Mouse (Mus musculus): ENCODE results near the gene Ipo9.

Gene Ipo9

DNA sequence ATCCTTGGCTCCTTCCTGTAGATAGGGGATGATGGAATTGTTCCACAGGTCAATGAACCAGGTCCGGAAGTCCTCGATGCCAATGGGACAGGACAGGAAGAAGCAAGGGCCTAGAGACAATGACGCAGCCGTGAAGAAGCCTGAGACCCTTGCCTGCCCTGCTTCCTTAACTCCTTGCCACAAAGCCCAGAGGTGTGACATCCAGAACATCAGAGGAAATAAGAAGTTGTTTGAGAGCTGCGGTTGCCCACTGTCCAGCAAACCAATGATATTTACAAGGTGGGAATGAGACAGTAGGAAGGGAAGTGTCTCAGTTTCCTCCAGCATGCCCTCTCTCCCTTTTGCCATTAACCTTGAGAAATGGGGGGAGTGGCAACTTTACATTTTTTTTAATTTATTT lies 18.6 kb upstream of the Ipo9 start:
- H3K36me3 ChIP-seq (ENCODE audit: insufficient read depth, low read length), result peaks cover 42% of the 10 kb centered on the region
- TF ChIP-seq NANOG (IDR thresholded peaks at IDR 0.05; ENCODE audit: borderline replicate concordance, low read length) (no peak), POU5F1 (IDR thresholded peaks at IDR 0.05; ENCODE audit: borderline replicate concordance, low read length) (no peak), CTCF (conservative IDR thresholded peaks at IDR 0.05; ENCODE audit: low read length) (no peak)
- no peaks in the 10 kb centered on the region for H3K27me3 ChIP-seq (ENCODE audit: insufficient read depth, low read length)
- no peak overlapping the region for H3K4me3 ChIP-seq (replicated peaks; ENCODE audit: low read length)
- peaks cover 8% of the 10 kb centered on the region for H3K4me1 ChIP-seq (replicated peaks; ENCODE audit: low read depth, low read length)
- H3K9me3 ChIP-seq (ENCODE audit: low read length), result no peaks in the 10 kb centered on the region

DNA sequence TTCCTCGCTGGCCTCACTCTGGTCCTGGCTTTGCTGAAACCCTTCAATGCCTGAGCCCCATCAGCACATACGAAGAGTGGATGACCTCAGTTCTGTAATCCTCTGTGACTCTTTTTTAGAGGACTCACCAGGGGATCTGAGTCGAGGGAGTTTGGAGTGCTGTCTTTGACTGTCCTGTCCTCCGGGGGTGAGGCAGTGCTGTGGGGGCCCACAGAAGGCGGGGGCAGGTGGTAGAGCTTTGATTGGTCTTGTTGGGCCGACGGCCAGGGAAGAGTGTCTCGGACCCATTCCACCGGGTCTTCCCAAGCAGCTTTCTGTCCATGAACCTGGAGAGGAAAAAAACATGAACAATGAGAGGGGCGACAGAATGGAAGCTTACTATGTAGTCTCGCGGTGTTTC lies 13.2 kb upstream of the Ipo9 start:
- H3K36me3 ChIP-seq (ENCODE audit: insufficient read depth, low read length), result peaks cover 30% of the 10 kb centered on the region
- no peaks in the 10 kb centered on the region for H3K27me3 ChIP-seq (ENCODE audit: insufficient read depth, low read length)
- H3K4me3 ChIP-seq (replicated peaks; ENCODE audit: low read length), result no peak overlapping the region
- H3K4me1 ChIP-seq (replicated peaks; ENCODE audit: low read depth, low read length), result no peaks in the 10 kb centered on the region
- H3K9me3 ChIP-seq (ENCODE audit: low read length), result no peaks in the 10 kb centered on the region
- TF ChIP-seq POU5F1 (IDR thresholded peaks at IDR 0.05; ENCODE audit: borderline replicate concordance, low read length), result no peak
- TF ChIP-seq CTCF (conservative IDR thresholded peaks at IDR 0.05; ENCODE audit: low read length), result no peak
- no peak for TF ChIP-seq NANOG (IDR thresholded peaks at IDR 0.05; ENCODE audit: borderline replicate concordance, low read length)

DNA sequence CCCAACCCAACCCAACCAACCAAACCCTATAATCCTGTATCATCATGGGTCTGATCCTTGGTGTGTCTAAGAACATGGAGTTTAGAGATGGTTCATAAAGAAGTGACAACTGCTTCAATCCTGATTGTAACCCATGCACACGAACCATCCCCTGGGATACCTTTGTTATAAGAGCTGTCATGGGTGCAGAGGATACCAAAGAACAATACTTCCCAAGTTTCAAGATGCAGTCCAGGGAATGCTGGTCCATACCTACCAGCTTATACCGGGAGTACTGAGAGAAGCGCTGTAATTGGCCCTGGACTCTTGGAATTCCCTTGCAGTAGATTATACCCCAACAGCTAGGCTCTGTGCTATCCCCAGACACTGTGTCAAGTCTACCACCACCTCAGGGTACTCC lies 11.6 kb upstream of the Ipo9 start:
- TF ChIP-seq POU5F1 (IDR thresholded peaks at IDR 0.05; ENCODE audit: borderline replicate concordance, low read length) (no peak), NANOG (IDR thresholded peaks at IDR 0.05; ENCODE audit: borderline replicate concordance, low read length) (no peak), CTCF (conservative IDR thresholded peaks at IDR 0.05; ENCODE audit: low read length) (no peak)
- Histone ChIP-seq H3K27me3 (ENCODE audit: insufficient read depth, low read length) (no peaks in the 10 kb centered on the region), H3K4me1 (replicated peaks; ENCODE audit: low read depth, low read length) (no peaks in the 10 kb centered on the region), H3K36me3 (ENCODE audit: insufficient read depth, low read length) (peaks cover 29% of the 10 kb centered on the region), H3K9me3 (ENCODE audit: low read length) (no peaks in the 10 kb centered on the region), H3K4me3 (replicated peaks; ENCODE audit: low read length) (no peak overlapping the region)

DNA sequence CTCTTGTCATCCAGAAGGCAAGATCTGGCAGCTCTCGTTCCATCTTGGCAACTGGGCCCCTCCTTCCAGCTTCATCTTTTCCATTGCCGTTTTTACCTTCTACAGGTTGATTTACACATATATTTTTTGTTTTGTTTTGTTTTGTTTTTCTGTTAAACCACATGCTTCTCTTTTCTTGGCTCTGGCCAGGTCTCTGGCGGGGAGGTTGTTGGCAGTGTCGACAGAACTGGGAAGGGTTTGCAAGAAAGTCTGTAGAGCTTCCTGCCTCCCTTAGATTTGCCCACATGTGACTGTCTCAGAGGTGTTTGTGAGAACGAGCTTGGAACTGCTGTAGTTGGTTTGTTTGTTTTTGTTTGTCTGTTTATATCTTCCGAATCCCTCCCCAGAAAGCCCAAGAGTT lies 10.7 kb upstream of the Ipo9 start:
- Histone ChIP-seq H3K4me1 (replicated peaks; ENCODE audit: low read depth, low read length) (no peaks in the 10 kb centered on the region), H3K27me3 (ENCODE audit: insufficient read depth, low read length) (no peaks in the 10 kb centered on the region), H3K9me3 (ENCODE audit: low read length) (no peaks in the 10 kb centered on the region), H3K4me3 (replicated peaks; ENCODE audit: low read length) (no peak overlapping the region), H3K36me3 (ENCODE audit: insufficient read depth, low read length) (peaks cover 29% of the 10 kb centered on the region)
- TF ChIP-seq NANOG (IDR thresholded peaks at IDR 0.05; ENCODE audit: borderline replicate concordance, low read length) (no peak), CTCF (conservative IDR thresholded peaks at IDR 0.05; ENCODE audit: low read length) (no peak), POU5F1 (IDR thresholded peaks at IDR 0.05; ENCODE audit: borderline replicate concordance, low read length) (no peak)

DNA sequence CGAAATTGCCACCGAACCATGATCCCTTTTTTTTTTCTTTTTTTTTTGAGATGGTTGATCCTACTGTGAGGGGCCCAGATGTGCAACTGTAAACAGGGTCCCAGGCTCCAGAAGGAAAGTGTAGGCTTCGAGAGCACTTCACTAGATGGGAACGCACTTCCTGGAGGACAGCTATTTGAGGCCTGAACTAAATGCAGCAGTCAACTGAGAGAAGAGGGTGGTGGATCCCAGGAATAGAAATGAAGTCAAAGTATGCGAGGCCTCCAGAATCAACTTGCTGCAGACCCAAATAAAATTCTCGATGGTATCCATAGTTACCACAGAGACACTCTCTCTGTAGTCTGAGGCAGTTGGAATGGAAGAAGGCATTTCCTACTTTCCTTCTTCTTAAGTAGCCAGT lies 8.5 kb upstream of the Ipo9 start:
- Histone ChIP-seq H3K4me1 (replicated peaks; ENCODE audit: low read depth, low read length) (no peaks in the 10 kb centered on the region), H3K36me3 (ENCODE audit: insufficient read depth, low read length) (peaks cover 29% of the 10 kb centered on the region), H3K27me3 (ENCODE audit: insufficient read depth, low read length) (no peaks in the 10 kb centered on the region), H3K4me3 (replicated peaks; ENCODE audit: low read length) (no peak overlapping the region), H3K9me3 (ENCODE audit: low read length) (no peaks in the 10 kb centered on the region)
- TF ChIP-seq NANOG (IDR thresholded peaks at IDR 0.05; ENCODE audit: borderline replicate concordance, low read length), result no peak
- TF ChIP-seq CTCF (conservative IDR thresholded peaks at IDR 0.05; ENCODE audit: low read length), result no peak
- no peak for TF ChIP-seq POU5F1 (IDR thresholded peaks at IDR 0.05; ENCODE audit: borderline replicate concordance, low read length)

DNA sequence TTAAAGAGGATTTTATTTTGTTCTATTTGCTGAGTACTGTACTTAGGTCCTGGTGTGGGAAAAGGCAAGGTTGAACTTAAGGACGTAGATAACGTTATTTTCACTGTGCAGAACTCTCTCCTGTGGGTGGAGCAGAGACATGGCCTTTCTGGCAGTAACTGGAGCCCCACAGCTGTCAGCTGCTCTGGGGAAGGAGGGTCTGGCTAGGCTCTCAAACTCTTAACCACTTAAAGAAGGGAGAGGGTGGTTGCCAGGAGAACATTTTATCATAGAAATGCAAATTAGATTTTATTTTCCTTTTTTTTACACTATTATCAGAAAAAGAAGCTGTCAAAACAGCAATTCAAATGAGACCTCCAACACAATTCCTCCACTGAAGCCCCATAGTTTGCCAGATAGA lies 5.5 kb upstream of the Ipo9 start:
- H3K4me3 ChIP-seq (replicated peaks; ENCODE audit: low read length), result no peak overlapping the region
- H3K36me3 ChIP-seq (ENCODE audit: insufficient read depth, low read length), result peaks cover 2% of the 10 kb centered on the region; the same call in 1 of the 2 replicates
- no peaks in the 10 kb centered on the region for H3K9me3 ChIP-seq (ENCODE audit: low read length)
- TF ChIP-seq POU5F1 (IDR thresholded peaks at IDR 0.05; ENCODE audit: borderline replicate concordance, low read length), result no peak
- no peak for TF ChIP-seq CTCF (conservative IDR thresholded peaks at IDR 0.05; ENCODE audit: low read length)
- TF ChIP-seq NANOG (IDR thresholded peaks at IDR 0.05; ENCODE audit: borderline replicate concordance, low read length), result no peak
- peaks cover 5% of the 10 kb centered on the region for H3K4me1 ChIP-seq (replicated peaks; ENCODE audit: low read depth, low read length)
- no peaks in the 10 kb centered on the region for H3K27me3 ChIP-seq (ENCODE audit: insufficient read depth, low read length)

DNA sequence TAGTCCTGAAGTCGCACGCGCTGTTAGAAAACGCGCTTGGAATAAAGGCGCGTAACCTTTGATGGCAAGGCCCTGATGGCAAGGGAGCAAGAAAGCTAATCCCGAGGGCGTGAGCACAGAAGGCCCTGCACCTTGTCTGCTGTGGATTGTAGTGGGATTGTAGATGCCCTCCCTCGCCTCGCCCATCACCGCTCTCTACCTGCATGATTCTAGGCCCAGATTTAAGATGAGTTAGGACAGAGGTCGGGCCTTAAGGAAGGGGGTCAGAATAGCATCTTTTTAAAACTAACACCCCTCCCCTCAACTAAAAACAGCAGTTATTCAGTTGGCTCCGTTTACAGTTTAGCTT lies 344 bp upstream of the Ipo9 start:
- no peaks in the 10 kb centered on the region for H3K9me3 ChIP-seq (ENCODE audit: low read length)
- no peaks in the 10 kb centered on the region for H3K27me3 ChIP-seq (ENCODE audit: insufficient read depth, low read length)
- H3K4me1 ChIP-seq (replicated peaks; ENCODE audit: low read depth, low read length), result peaks cover 27% of the 10 kb centered on the region
- peaks cover 19% of the 10 kb centered on the region for H3K36me3 ChIP-seq (ENCODE audit: insufficient read depth, low read length)
- TF ChIP-seq CTCF (conservative IDR thresholded peaks at IDR 0.05; ENCODE audit: low read length) (no peak), NANOG (IDR thresholded peaks at IDR 0.05; ENCODE audit: borderline replicate concordance, low read length) (no peak), POU5F1 (IDR thresholded peaks at IDR 0.05; ENCODE audit: borderline replicate concordance, low read length) (no peak)
- peak overlapping the region; percentile 98 for H3K4me3 ChIP-seq (replicated peaks; ENCODE audit: low read length)

DNA sequence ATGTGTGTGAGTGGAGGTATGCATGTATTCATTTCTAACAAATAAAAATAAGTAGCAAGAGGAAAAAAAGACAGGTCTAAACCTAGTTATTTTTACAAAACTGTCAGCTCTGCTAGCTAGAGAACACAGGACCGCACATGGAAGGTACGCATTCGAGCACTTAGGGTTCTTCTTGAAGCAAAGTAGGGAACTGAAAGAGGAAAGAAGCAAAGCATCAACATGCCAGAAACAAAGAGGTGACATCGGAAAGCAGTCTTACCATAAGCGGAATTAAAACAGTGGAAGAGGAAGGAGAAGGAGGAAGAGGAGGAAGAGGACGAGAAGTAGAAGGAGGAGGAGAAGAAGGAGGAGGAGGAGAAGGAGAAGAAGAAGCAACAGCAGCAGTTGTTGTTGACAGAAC lies 2.9 kb downstream of the Ipo9 start:
- TF ChIP-seq POU5F1 (IDR thresholded peaks at IDR 0.05; ENCODE audit: borderline replicate concordance, low read length), result no peak
- no peak for TF ChIP-seq CTCF (conservative IDR thresholded peaks at IDR 0.05; ENCODE audit: low read length)
- no peak for TF ChIP-seq NANOG (IDR thresholded peaks at IDR 0.05; ENCODE audit: borderline replicate concordance, low read length)
- no peaks in the 10 kb centered on the region for H3K27me3 ChIP-seq (ENCODE audit: insufficient read depth, low read length)
- H3K36me3 ChIP-seq (ENCODE audit: insufficient read depth, low read length), result peaks cover 49% of the 10 kb centered on the region

DNA sequence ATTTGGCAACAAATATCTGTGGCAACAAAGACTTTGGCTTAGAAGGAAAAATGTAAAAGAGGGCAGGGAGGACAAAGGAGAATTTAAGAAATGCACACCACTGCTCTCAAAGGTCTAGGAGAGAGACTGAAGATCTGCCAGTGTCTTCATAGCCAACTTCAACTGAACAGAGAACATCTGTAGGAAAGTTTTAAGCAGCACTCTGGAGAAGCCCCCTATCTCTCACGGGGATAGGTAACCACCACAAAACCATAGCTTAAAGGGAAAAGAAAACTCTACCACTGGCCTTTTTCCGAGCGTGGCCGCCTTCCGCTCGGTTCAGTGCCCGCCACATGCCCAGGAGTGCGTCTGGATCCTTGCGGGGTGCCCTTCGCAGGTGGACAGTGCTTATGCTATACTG lies 3.7 kb downstream of the Ipo9 start:
- peaks cover 27% of the 10 kb centered on the region for H3K4me1 ChIP-seq (replicated peaks; ENCODE audit: low read depth, low read length)
- H3K27me3 ChIP-seq (ENCODE audit: insufficient read depth, low read length), result no peaks in the 10 kb centered on the region
- TF ChIP-seq POU5F1 (IDR thresholded peaks at IDR 0.05; ENCODE audit: borderline replicate concordance, low read length) (no peak), NANOG (IDR thresholded peaks at IDR 0.05; ENCODE audit: borderline replicate concordance, low read length) (no peak), CTCF (conservative IDR thresholded peaks at IDR 0.05; ENCODE audit: low read length) (no peak)
- no peak overlapping the region for H3K4me3 ChIP-seq (replicated peaks; ENCODE audit: low read length)
- H3K36me3 ChIP-seq (ENCODE audit: insufficient read depth, low read length), result peaks cover 52% of the 10 kb centered on the region
- H3K9me3 ChIP-seq (ENCODE audit: low read length), result no peaks in the 10 kb centered on the region

More for the DNA sequence above, 2.9 kb downstream of the Ipo9 start:
- H3K4me1 ChIP-seq (replicated peaks; ENCODE audit: low read depth, low read length), result peaks cover 27% of the 10 kb centered on the region
- no peaks in the 10 kb centered on the region for H3K9me3 ChIP-seq (ENCODE audit: low read length)
- H3K4me3 ChIP-seq (replicated peaks; ENCODE audit: low read length), result no peak overlapping the region
